In the genomic region with DNA sequence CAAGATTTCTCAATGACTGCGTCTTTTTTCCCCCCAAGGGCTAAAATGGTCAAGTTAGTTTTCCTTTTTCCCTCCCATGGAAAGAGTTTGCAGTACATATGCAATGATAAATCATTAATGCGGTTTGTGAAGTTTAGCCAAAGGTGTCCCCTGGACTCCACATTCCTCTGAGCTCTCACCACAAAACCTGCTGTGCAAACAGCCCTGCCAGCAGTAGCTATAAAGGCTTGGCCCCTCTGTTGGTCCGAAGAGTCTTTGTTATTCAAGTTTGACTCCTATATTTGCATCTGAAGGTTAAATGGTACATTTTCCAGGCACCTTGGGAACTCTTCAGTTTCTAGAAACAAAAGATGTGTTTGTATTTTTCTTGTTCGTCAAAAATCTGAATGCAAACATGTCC, we compare ENCODE assay signal across 22 mouse cellular contexts. TPM values are rescaled to one million over a fixed set of nuclear protein-coding genes. Genes with fewer than 3 reads are reported as not detected.
DNase-seq lines count a peak whose midpoint lies in the region; ATAC-seq and TF ChIP-seq lines count a peak whose summit lies in the region.
"Had no signal": no experiment of that assay in that cellular context is flagged by ENCODE, and none has a peak within 500 bp of the region (broad histone marks: within the 10 kb centered on the region; RNA-seq: fewer than 3 reads in every experiment).

No protein-coding gene starts in this region.

- H3K27me3 ChIP-seq in ES-Bruce4 (ENCODE audit: control insufficient read depth, insufficient read depth, low read length, poor library complexity, severe bottlenecking) = no peaks in the 10 kb centered on the region; the same call in 1 of the 2 replicates
- no peaks in the 10 kb centered on the region for H3K27me3 ChIP-seq in forebrain, embryonic 14.5 days (replicated peaks; ENCODE audit: control insufficient read depth, insufficient read depth, low read length)
- H3K27me3 ChIP-seq: forebrain, embryonic 13.5 days; hindbrain, embryonic 13.5 days; limb, embryonic 15.5 days; stomach, embryonic 15.5 days had no signal

- no peak for TF ChIP-seq POLR2A in ES-Bruce4 (IDR thresholded peaks at IDR 0.05; ENCODE audit: insufficient read depth, low read length)

- intact Hi-C loops in left cerebral cortex, postnatal 4 days (cut with DNase I) = no loop called here

- no peaks in the 10 kb centered on the region for H3K36me3 ChIP-seq in ES-Bruce4 (ENCODE audit: control insufficient read depth, insufficient read depth, low read length, poor library complexity, severe bottlenecking)
- no peaks in the 10 kb centered on the region for H3K36me3 ChIP-seq in forebrain, embryonic 14.5 days (ENCODE audit: control insufficient read depth, insufficient read depth, low read length)
- H3K36me3 ChIP-seq: G1E; heart, embryonic 15.5 days; hindbrain, embryonic 13.5 days; limb, embryonic 15.5 days; stomach, embryonic 15.5 days had no signal

- no peak for ATAC-seq in forebrain, embryonic 14.5 days
- ATAC-seq: CD4-positive, CD25-positive, alpha-beta regulatory T cell, adult 4 months; forebrain, embryonic 13.5 days had no signal

- TF ChIP-seq EP300 in ES-Bruce4 (IDR thresholded peaks at IDR 0.05; ENCODE audit: insufficient read depth, low read depth, low read length) = peak; percentile 70

- H3K4me3 ChIP-seq in ES-Bruce4 (ENCODE audit: low read depth, low read length) = no peak overlapping the region
- no peak overlapping the region for H3K4me3 ChIP-seq in forebrain, embryonic 14.5 days (ENCODE audit: low read depth, low read length)
- H3K4me3 ChIP-seq: forebrain, embryonic 13.5 days; heart, embryonic 15.5 days; hindbrain, embryonic 13.5 days; limb, embryonic 15.5 days; stomach, embryonic 15.5 days had no signal

- peak; percentile 8 for DNase-seq in embryo, embryonic 11 days
- DNase-seq in embryo, embryonic 10 days (ENCODE audit: low spot score) = no peak
- peak; percentile 60 for DNase-seq in kidney, adult 9 months
- peak; percentile 40 to 66 for DNase-seq in kidney, postnatal 25 days
- no peak for DNase-seq in forebrain, embryonic 14.5 days (ENCODE audit: low spot score)
- no peak for DNase-seq in adrenal gland, postnatal 14 days
- no peak for DNase-seq in left cerebral cortex, postnatal 4 days
- DNase-seq: adrenal gland, postnatal 25 days; cerebellum, postnatal 10 days; heart, postnatal 36 days; right cerebral cortex, postnatal 4 days; thymus, postnatal 25 days had no signal

- TF ChIP-seq CTCF in ES-Bruce4 (IDR thresholded peaks at IDR 0.05; ENCODE audit: low read depth, low read length) = no peak

- peaks cover 1% of the 10 kb centered on the region for H3K4me1 ChIP-seq in ES-Bruce4 (ENCODE audit: control insufficient read depth, insufficient read depth, low read length)
- H3K4me1 ChIP-seq in forebrain, embryonic 14.5 days (ENCODE audit: control insufficient read depth, insufficient read depth, low read length) = no peaks in the 10 kb centered on the region
- H3K4me1 ChIP-seq: heart, embryonic 15.5 days; limb, embryonic 15.5 days; stomach, embryonic 15.5 days had no signal

- H3K27ac ChIP-seq in ES-Bruce4 (ENCODE audit: insufficient read depth, low read length) = no peak overlapping the region
- H3K27ac ChIP-seq in forebrain, embryonic 14.5 days (ENCODE audit: low read depth, low read length) = no peak overlapping the region
- H3K27ac ChIP-seq: forebrain, embryonic 13.5 days; heart, embryonic 15.5 days; limb, embryonic 15.5 days; liver, embryonic 14.5 days; stomach, embryonic 15.5 days had no signal

- H3K4me2 ChIP-seq in forebrain, embryonic 14.5 days (ENCODE audit: low read length) = no peak overlapping the region
- H3K4me2 ChIP-seq: forebrain, embryonic 13.5 days; heart, embryonic 15.5 days; hindbrain, embryonic 13.5 days; limb, embryonic 15.5 days; midbrain, embryonic 11.5 days; stomach, embryonic 15.5 days had no signal

- WGBS in forebrain, embryonic 14.5 days = 52% methylated on average over 4 of the region's 4 CpGs

- H3K9ac ChIP-seq in ES-Bruce4 (ENCODE audit: low read depth, poor library complexity, severe bottlenecking) = no peak overlapping the region
- H3K9ac ChIP-seq in forebrain, embryonic 14.5 days (ENCODE audit: low read length) = no peak overlapping the region
- H3K9ac ChIP-seq: forebrain, embryonic 13.5 days; heart, embryonic 15.5 days; hindbrain, embryonic 13.5 days; limb, embryonic 15.5 days; liver, embryonic 14.5 days; stomach, embryonic 15.5 days had no signal

- H3K9me3 ChIP-seq in ES-Bruce4 (replicated peaks; ENCODE audit: control insufficient read depth, insufficient read depth, low read length, poor library complexity, severe bottlenecking) = no peaks in the 10 kb centered on the region
- no peaks in the 10 kb centered on the region for H3K9me3 ChIP-seq in forebrain, embryonic 14.5 days (replicated peaks; ENCODE audit: control insufficient read depth, low read length)
- H3K9me3 ChIP-seq: forebrain, embryonic 13.5 days; heart, embryonic 15.5 days; hindbrain, embryonic 13.5 days; limb, embryonic 15.5 days; stomach, embryonic 15.5 days had no signal

RNA-seq across cellular contexts. Expression of a gene that starts 39.7 kb away (rescaled TPM):
- 0.96 and 1.9 TPM in 2 replicates for polyA plus RNA-seq in ES-Bruce4 (2011; ENCODE audit: insufficient read depth, insufficient read length, low read depth, missing spikeins)
- 47.3 and 56.1 TPM in 2 replicates for polyA plus RNA-seq in forebrain, embryonic 14.5 days (2014; fragmentation: Nextera tagmentation; extraction: Ambion mirVana)
- 9.5 and 10.6 TPM in 2 replicates for total RNA-seq in adrenal gland, postnatal 14 days (2021)
- total RNA-seq in left cerebral cortex, postnatal 4 days (2021) = 100 to 1,000 TPM; 250 to 265 TPM
- polyA plus RNA-seq: G1E had no signal

Comparison
In these comparisons a context has a peak if more than half of its experiments do, and no peak if none do; other contexts are left out.
1. DNase-seq: peak in embryo, embryonic 11 days (single experiment), kidney, adult 9 months (single experiment) and kidney, postnatal 25 days (2 of 2); none in embryo, embryonic 10 days (single experiment), forebrain, embryonic 14.5 days (single experiment), adrenal gland, postnatal 14 days (single experiment) and left cerebral cortex, postnatal 4 days (single experiment).
2. RNA of a gene that starts 39.7 kb away (total RNA-seq): 250 to 265 TPM in left cerebral cortex, postnatal 4 days; 9.5 to 10.6 TPM in adrenal gland, postnatal 14 days; every median in the first group is over 10 times any median in the second.